Mouse (Mus musculus): ENCODE measurements around the gene Phactr4.

DNA sequence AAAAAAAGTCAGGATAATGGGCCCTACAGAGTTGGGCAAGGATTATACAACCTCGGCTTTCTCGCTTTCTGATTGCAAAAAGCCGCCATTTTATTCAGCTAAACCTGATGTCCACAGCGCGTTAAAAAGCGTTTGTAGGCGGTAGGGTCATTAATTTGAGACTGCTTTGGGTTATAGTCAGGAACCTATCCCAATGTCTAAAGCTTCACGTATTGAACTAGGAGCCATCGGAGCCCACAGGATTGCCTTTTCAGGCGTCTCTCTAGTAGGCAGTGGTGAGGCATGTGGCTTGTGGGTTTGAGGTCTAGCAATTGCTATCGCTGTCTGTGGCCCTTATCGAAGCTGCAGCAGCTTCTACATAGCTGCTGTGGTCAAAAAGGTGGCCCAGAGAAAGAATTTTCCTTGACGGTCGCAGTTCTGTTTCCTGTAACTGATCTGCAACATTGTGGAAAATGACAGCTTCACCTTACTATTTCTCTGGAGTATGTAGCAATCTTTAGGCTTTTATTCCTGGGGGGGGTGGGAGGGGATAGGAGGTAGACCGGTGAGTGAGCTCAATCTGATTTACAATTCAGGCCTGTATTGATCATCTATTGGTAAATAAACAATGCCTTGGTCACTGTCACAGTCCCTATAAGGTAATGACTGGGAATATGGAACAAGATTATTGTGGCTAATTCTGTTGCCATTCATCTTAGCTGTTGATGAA is 113.0 kb downstream of the Phactr4 start:
- no peak for TF ChIP-seq EP300 (IDR thresholded peaks at IDR 0.05; ENCODE audit: insufficient read depth, low read depth, low read length)
- no peak for TF ChIP-seq CTCF (IDR thresholded peaks at IDR 0.05)
- no peak for TF ChIP-seq POLR2A (IDR thresholded peaks at IDR 0.05; ENCODE audit: insufficient read depth, low read depth, low read length)
